Mouse (Mus musculus) CD8-positive naive resting alpha-beta T cell, adult 2 months (primary cell): ENCODE results near the gene Atp2b2.

Experiments used
- DNase-seq, 2 experiments: peaks; one replicate each; pipeline ENCODE4 v3.0.0; 2022; ENCODE audit warnings: low read depth in 2 of 2, low spot score in 2 of 2

Gene Atp2b2

GRCm38 (mm10) chr6:113891225-113891967 is 151.0 kb downstream of the Atp2b2 start:
- DNase-seq, result no peak

- DNase-seq, result no peak
Measured at GRCm38 (mm10) chr6:113890858-113891213, 151.6 kb downstream of the Atp2b2 start.

GRCm38 (mm10) chr6:113890023-113890857 is 152.2 kb downstream of the Atp2b2 start:
- DNase-seq, result no peak

DNA sequence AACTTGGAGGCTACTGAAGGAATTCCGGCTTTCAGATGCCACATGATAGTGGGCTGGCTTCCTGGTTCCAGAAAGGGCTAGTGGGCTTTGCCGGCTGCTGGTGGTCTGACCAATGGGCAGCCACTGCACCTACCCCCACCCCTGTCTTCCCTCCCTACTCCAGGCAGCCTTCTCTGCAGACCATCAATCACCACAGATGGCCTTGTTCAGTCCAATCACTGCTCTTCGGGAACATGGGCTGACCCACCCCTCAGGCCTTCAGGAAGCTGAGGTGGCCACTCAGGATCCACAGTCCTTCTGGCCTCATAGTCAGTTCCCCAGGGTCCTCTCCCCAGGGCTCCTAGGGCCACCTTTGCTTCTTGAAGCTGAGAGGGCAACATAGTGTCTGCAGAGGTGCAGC is 153.2 kb downstream of the Atp2b2 start:
- no peak for DNase-seq

DNA sequence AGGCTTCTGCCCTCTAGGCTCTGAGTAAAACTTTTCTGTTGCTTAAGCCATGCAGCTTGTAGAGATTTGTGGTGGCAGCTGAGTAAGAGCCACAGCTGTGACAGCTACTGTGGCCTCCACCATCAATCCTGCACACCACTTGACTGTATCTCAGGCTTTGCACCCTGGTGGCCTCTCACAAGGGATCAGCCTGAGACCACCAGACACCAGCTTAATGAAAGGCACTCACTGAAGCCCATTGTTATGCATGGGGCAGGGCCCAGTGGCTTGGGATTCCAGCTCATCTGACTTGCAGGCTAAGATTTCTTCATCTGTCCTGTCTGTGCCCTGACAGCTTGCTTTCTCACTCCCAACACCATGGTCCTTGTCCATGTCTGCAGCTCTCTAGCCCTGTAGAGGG is 155.5 kb downstream of the Atp2b2 start:
- DNase-seq, result no peak

DNA sequence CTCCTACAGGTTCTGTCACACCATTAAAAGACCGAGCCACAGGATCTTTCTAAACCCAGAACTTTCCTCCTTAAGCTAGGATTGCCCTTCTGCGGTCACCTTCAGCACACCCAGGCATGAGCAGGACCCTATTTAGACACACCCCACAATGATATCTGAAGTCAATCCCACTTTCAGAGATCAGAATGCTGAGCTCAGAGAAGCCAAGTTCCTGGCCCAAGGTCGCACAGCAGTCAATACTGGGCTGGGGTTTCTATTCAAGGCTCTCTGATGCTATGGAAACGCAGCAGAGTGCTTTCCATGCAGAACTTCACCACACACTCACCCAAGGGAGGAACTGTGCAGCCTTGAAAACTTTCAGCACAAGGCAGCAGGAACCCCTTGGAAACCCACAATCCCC is 157.6 kb downstream of the Atp2b2 start:
- DNase-seq, result no peak

GRCm38 (mm10) chr6:113883225-113883624 is 159.2 kb downstream of the Atp2b2 start:
- DNase-seq, result no peak

DNA sequence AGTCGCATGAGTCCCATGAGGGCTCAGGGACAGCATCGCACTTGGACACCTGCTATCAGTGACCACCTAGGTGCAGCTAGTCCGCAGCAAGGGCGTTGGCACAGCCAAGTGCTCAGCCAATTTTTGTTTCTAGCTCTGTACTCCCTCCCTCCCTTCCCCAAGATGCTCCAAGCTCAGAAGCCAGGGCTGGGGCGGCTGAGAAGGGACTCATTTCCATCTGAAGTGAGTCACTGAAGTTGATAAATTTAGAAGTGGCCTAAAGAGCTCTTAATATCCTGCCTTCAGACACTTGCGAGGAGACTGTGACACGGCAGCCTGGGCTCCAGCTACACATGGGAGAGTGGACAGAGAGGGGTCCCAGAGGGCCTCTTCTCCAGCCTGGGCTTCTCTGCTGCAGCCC is 160.0 kb downstream of the Atp2b2 start:
- DNase-seq, result no peak

DNA sequence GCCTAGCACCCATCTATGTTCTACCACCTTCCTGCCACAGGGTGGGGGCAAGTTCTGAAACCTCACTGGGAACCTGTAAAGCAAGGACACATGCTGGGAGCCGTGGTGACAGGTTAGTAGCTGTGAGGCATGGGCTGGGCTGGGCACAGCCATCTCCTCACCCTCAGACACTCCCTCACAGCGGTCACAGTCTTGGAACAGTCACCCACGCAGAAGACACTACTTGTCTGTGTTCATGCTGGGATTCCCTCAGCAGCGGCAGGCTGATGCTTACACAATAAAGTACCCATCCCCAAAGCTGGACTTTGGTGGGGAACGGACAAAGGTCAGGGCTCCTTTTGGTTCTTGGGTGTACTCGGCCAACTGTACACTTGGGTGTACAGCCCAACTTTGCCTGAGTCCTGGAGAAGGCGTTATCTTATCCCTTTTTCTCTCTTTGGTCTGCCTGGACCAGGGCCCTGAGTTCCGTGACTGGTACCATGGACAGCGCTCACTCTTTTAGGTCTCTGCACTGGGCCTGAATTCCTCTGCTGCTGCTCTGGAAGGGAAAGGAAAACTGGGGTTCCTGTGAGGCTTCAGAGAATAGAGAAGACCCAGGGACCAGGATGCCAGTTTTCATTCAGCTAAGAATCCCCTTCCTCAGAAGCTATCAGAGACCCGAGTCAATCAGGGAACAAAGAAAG is 160.7 kb downstream of the Atp2b2 start:
- no peak for DNase-seq

DNA sequence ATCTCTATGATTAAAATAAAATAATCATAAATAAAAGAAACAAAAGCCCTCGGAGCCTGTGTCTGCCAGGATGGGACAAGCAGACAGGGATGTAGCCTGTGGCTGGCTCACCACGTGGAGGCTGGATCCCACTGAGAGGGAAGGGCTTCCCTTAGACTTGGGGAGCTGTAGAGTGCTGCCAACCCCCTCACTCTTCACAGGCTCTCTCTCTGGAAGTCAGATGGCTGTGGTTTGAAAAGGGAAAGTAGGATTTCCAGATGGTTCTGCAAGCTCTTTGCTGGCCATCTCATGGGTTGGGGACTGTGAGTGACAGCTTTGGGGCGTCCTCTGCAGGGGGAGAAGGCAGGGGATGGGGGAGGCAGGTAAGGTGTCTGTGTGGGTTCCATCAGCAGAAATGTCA is 163.0 kb downstream of the Atp2b2 start:
- DNase-seq, result no peak

GRCm38 (mm10) chr6:113878510-113879128 is 163.8 kb downstream of the Atp2b2 start:
- DNase-seq, result no peak

GRCm38 (mm10) chr6:113876585-113876984 is 165.8 kb downstream of the Atp2b2 start:
- DNase-seq, result no peak

DNA sequence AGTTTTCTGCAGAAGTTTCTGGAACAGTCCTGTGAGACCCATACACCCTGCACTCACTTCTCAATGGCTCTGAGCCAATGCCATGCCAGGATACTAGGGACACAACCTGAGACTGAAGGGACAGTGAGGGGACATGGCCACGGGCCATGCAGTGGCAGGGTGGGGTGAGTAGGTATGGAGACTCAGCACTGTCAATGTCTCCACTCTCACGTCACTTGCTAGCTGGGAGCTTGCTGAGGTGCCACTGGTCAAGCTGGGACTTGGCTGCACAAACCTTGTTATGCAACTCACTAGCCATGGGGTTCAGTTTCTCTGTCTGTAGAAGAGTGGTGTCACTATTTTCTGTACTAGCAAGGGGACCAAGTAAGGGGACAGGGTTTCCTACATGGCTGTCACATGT is 167.2 kb downstream of the Atp2b2 start:
- no peak for DNase-seq

DNA sequence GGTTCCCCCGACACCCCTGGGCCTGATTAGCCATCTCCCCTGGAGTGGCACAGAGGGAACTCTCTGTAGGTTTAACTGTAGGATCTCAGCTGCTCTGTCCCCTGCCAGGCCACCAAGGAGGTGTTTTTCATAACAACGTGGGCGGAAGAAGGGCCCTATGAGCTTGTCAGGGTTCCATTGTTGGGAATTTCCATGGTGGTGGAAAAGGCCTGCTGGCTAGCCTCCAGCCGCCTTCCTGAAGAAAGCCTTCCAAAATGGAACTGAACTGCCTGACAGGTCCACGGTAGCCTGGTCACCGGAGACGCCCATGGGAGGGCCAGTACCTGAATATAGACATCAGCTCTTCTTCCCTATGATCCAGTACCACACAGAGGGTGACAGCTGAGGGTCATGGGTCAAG is 169.8 kb downstream of the Atp2b2 start:
- DNase-seq, result no peak

DNA sequence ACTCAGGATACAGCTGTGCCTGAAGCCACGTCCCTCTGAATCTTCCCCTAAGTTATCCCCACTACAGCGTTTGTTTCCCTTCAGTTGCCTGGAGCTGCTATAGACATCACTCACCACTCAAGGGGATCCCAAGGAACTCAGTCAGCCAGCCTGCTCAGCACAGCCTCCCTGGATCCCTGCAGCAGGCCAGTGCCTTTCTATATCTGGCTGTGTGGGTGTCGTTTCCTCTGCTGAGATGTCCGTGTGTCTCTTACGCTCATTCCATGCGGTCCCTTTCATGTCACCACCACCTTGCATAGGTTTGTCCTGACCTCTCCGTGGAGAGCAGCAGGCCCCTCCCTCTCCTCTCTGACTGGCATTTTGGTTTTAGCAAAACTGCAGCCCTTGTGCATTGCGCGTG is 171.6 kb downstream of the Atp2b2 start:
- no peak for DNase-seq

- no peak for DNase-seq
Measured at GRCm38 (mm10) chr6:113868552-113868951, 173.9 kb downstream of the Atp2b2 start.

DNA sequence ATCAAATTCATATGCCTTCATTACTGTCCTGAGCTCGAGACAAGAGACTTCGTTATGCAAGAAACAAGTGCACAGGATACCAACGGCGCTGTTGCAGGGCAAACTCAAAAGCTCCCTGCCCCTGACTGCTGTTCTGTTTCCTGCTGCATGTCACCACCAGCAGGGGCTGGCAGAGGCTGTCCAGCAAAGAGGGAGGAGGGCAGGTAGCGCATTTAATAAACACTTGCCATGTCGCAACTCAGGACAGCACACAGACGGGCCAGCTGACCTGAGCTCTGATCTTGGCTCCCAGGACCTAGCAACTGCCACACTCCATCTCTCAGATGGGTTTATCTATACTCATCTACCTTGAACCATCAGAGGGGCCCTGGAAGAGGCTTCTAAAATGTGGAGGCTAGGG is 176.7 kb downstream of the Atp2b2 start:
- no peak for DNase-seq

- no peak for DNase-seq
Measured at GRCm38 (mm10) chr6:113864812-113865211, 177.6 kb downstream of the Atp2b2 start.

DNA sequence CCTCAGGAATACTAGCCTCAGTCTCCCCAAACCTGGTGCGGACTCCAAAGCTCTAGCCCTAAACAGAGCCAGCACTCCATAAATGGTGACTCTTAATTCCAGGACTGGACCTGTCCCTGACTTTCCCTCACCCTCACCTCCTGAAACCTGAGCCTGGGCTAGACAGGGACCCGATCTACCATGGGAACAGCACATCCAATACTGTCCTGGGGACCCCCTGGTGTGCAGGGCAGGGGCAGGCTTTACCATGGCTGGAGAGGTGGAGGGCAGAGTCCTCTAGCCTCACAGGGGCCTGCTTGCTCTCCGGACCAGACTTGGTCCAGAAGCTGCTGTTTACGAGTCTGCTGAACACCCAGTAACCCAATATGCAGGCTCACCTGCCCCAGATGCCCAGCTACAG is 179.5 kb downstream of the Atp2b2 start:
- no peak for DNase-seq

DNA sequence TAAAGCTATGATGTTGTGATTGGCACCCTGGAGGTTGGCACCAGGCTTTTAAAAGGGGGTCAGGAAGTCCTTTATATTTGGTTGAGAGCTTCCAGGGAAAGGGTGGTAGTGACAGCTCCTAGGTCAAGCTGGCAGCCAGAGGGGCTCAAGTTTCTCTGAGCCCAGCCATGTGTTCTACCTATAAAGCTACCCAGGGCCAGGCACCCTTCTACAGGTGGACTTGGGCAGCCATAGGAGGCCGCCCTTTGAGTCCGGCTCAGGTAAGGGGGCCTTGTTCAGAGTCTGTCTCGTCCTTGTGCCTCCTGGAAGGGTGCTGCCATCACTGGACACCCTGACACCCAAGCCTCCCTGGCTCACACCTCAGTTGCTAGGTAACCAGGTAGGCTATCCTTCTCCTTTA is 180.5 kb downstream of the Atp2b2 start:
- no peak for DNase-seq

GRCm38 (mm10) chr6:113861375-113861770 is 181.0 kb downstream of the Atp2b2 start:
- no peak for DNase-seq
